Mouse (Mus musculus) leukemia stem cell, adult 10-12 weeks (primary cell): ENCODE measurements around the gene Mex3b. TPM values are rescaled to one million over a fixed set of nuclear protein-coding genes. Genes with fewer than 3 reads are reported as not detected.

Experiments
- polyA plus RNA-seq: library from polyadenylated mRNA; stranded (reverse); fragments of >175 nt; gene quantifications from 2 replicates; pipeline ENCODE4 v1.2.3, GENCODE M21; 2012; ENCODE audit warnings: low replicate concordance

Mex3b gene
- polyA plus RNA-seq, result 1.3 and 2.0 TPM in 2 replicates

GRCm38 (mm10) chr7:82867271-82868121, at the start of gene Mex3b:
Gene Mex3b (plus strand): TSS chr7:82867333.

Other genes with a start within 250 kb of the Mex3b start
- not detected in 2 replicates for gene Saxo2, start 218.8 kb upstream of the Mex3b start, polyA plus RNA-seq
- gene Efl1, start 218.7 kb upstream of the Mex3b start, polyA plus RNA-seq, result 2.3 and 2.5 TPM in 2 replicates